Comparison of ENCODE assay signal across 19 mouse cellular contexts in genomic region chr1:150573407-150573806, GRCm38 (mm10).
"Had no signal": no experiment of that assay in that cellular context is flagged by ENCODE, and none has a peak within 500 bp of the region (broad histone marks: within the 10 kb centered on the region; RNA-seq: fewer than 3 reads in every experiment).

No protein-coding gene starts in this region.

- H3K9ac ChIP-seq: lung, embryonic 14.5 days; midbrain, embryonic 12.5 days; neural tube, embryonic 13.5 days; neural tube, embryonic 15.5 days had no signal

- H3K27me3 ChIP-seq: midbrain, embryonic 12.5 days; neural tube, embryonic 13.5 days; neural tube, embryonic 15.5 days had no signal

- DNase-seq: lung, adult 18-20 months; lung, embryonic 14.5 days; lung, postnatal 10 days; lung, postnatal 4 days; midbrain, embryonic 14.5 days; retina, postnatal 1 day; right cerebral cortex, adult 18-20 months; right cerebral cortex, postnatal 25 days; right cerebral cortex, postnatal 4 days; spleen, adult 18-20 months; thymus, adult 18-20 months; thymus, postnatal 14 days; thymus, postnatal 36 days had no signal

- H3K9me3 ChIP-seq: midbrain, embryonic 10.5 days; midbrain, embryonic 12.5 days; neural tube, embryonic 13.5 days; neural tube, embryonic 15.5 days had no signal

- H3K27ac ChIP-seq: midbrain, embryonic 10.5 days; midbrain, embryonic 12.5 days; neural tube, embryonic 13.5 days; neural tube, embryonic 15.5 days had no signal

- H3K36me3 ChIP-seq: midbrain, embryonic 10.5 days; midbrain, embryonic 12.5 days; neural tube, embryonic 13.5 days; neural tube, embryonic 15.5 days had no signal

- ATAC-seq: midbrain, embryonic 16.5 days had no signal

- H3K4me2 ChIP-seq: lung, embryonic 14.5 days; midbrain, embryonic 12.5 days; neural tube, embryonic 13.5 days; neural tube, embryonic 15.5 days had no signal

- H3K4me3 ChIP-seq: midbrain, embryonic 10.5 days; midbrain, embryonic 12.5 days; myocyte; neural tube, embryonic 13.5 days; neural tube, embryonic 15.5 days had no signal

- H3K4me1 ChIP-seq: midbrain, embryonic 12.5 days; neural tube, embryonic 13.5 days; neural tube, embryonic 15.5 days had no signal
